Mouse (Mus musculus): Measurements from ENCODE around the gene Gm17324. TPM values are rescaled to one million over a fixed set of nuclear protein-coding genes. Genes with fewer than 3 reads are reported as not detected.

The Gm17324 gene
- polyA plus RNA-seq, 1 experiment, result 0.19 TPM

DNA sequence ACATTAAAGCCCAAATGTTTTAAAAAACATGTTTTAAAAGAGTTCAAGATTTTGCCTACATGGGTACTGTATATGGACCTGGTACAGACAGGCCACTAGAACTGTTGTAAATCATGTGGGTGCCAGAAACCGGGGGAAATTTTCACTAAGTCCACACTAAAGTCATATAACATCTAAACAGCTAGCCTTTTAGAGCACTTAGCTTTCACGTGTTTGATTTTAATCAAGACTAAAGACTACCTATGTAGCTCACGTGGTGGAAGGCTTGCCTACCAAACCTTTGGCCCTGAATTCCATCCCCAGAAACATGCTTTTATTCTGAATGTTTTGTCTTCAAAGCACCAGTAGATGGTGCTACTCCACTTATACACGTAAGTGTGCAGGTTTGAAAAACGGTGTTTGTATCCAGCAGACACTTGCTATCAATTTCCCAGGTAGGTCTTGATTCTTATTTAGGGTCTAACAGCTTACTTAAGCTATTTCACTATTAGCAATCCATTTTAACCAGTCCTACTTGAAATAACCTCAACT, 28.5 kb upstream of the Gm17324 start:
- Histone ChIP-seq H3K27me3 (ENCODE audit: control insufficient read depth, insufficient read depth, low read length) (no peaks in the 10 kb centered on the region), H3K27ac (ENCODE audit: control insufficient read depth, insufficient read depth, low read length) (no peak overlapping the region), H3K4me1 (replicated peaks; ENCODE audit: control insufficient read depth, insufficient read depth, low read length) (peaks cover 2% of the 10 kb centered on the region; the same call in 1 of the 2 replicates), H3K36me3 (ENCODE audit: control insufficient read depth, insufficient read depth, low read length) (peaks cover 35% of the 10 kb centered on the region), H3K4me3 (ENCODE audit: control insufficient read depth, insufficient read depth, low read length) (no peak overlapping the region)
- DNase-seq, result no peak
- TF ChIP-seq POLR2A (IDR thresholded peaks at IDR 0.05; ENCODE audit: control insufficient read depth, extremely low read depth, insufficient read depth, low read length, poor library complexity) (no peak), CTCF (IDR thresholded peaks at IDR 0.05; ENCODE audit: borderline replicate concordance, control insufficient read depth, extremely low read depth, insufficient read depth, low read length, poor library complexity) (no peak)
- WGBS, result 34% methylated on average over 5 of the region's 5 CpGs

GRCm38 (mm10) chr9:78476531-78477020, 28.0 kb upstream of the Gm17324 start:
- Histone ChIP-seq H3K36me3 (ENCODE audit: control insufficient read depth, insufficient read depth, low read length) (peaks cover 35% of the 10 kb centered on the region), H3K4me3 (ENCODE audit: control insufficient read depth, insufficient read depth, low read length) (no peak overlapping the region), H3K4me1 (replicated peaks; ENCODE audit: control insufficient read depth, insufficient read depth, low read length) (no peaks in the 10 kb centered on the region), H3K27ac (ENCODE audit: control insufficient read depth, insufficient read depth, low read length) (no peak overlapping the region), H3K27me3 (ENCODE audit: control insufficient read depth, insufficient read depth, low read length) (no peaks in the 10 kb centered on the region)
- DNase-seq, result no peak
- WGBS, result 63% methylated on average over 1 of the region's 1 CpGs
- TF ChIP-seq CTCF (IDR thresholded peaks at IDR 0.05; ENCODE audit: borderline replicate concordance, control insufficient read depth, extremely low read depth, insufficient read depth, low read length, poor library complexity) (no peak), POLR2A (IDR thresholded peaks at IDR 0.05; ENCODE audit: control insufficient read depth, extremely low read depth, insufficient read depth, low read length, poor library complexity) (no peak)

DNA sequence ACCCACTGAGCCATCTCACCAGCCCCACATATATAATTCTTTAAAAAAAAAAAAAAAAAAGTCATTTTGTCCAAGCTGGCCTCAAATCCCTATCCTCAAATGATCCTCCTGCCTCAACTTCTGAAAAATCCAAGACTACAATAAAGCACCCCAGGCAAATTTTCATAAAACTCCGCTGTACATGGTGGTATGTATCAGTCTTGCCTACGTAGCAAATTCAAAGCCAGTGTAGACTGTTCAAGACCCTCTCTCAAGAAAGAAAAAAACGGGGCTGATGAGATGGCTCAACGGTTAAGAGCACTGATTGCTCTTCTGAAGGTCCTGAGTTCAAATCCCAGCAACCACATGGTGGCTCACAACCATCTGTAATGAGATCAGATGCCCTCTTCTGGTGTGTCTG, 27.3 kb upstream of the Gm17324 start:
- DNase-seq, result no peak
- H3K4me1 ChIP-seq (replicated peaks; ENCODE audit: control insufficient read depth, insufficient read depth, low read length), result no peaks in the 10 kb centered on the region
- H3K27me3 ChIP-seq (ENCODE audit: control insufficient read depth, insufficient read depth, low read length), result no peaks in the 10 kb centered on the region
- WGBS, result 89% methylated on average over 4 of the region's 4 CpGs
- no peak for TF ChIP-seq POLR2A (IDR thresholded peaks at IDR 0.05; ENCODE audit: control insufficient read depth, extremely low read depth, insufficient read depth, low read length, poor library complexity)
- no peak for TF ChIP-seq CTCF (IDR thresholded peaks at IDR 0.05; ENCODE audit: borderline replicate concordance, control insufficient read depth, extremely low read depth, insufficient read depth, low read length, poor library complexity)
- peaks cover 35% of the 10 kb centered on the region for H3K36me3 ChIP-seq (ENCODE audit: control insufficient read depth, insufficient read depth, low read length)
- H3K27ac ChIP-seq (ENCODE audit: control insufficient read depth, insufficient read depth, low read length), result no peak overlapping the region
- no peak overlapping the region for H3K4me3 ChIP-seq (ENCODE audit: control insufficient read depth, insufficient read depth, low read length)

DNA sequence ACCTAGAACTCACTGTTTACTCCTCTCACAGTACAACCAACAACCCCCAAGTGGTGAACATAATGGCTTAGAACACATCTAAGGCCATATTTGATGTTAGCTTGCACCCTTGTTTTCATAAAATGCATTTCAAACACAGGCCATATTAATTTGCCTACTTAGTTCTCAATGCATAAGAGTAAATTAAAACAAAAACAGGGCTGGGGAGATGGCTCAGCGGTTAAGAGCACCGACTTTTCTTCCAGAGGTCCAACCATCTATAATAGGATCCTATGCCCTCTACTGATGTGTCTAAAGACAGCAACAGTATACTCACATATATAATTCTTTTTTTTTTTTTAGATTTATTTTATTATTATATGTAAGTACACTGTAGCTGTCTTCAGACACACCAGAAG, 26.8 kb upstream of the Gm17324 start:
- 86% methylated on average over 2 of the region's 2 CpGs for WGBS
- no peak for DNase-seq
- H3K27me3 ChIP-seq (ENCODE audit: control insufficient read depth, insufficient read depth, low read length), result no peaks in the 10 kb centered on the region
- TF ChIP-seq POLR2A (IDR thresholded peaks at IDR 0.05; ENCODE audit: control insufficient read depth, extremely low read depth, insufficient read depth, low read length, poor library complexity), result no peak
- no peak for TF ChIP-seq CTCF (IDR thresholded peaks at IDR 0.05; ENCODE audit: borderline replicate concordance, control insufficient read depth, extremely low read depth, insufficient read depth, low read length, poor library complexity)
- H3K36me3 ChIP-seq (ENCODE audit: control insufficient read depth, insufficient read depth, low read length), result peaks cover 39% of the 10 kb centered on the region
- no peak overlapping the region for H3K4me3 ChIP-seq (ENCODE audit: control insufficient read depth, insufficient read depth, low read length)
- no peak overlapping the region for H3K27ac ChIP-seq (ENCODE audit: control insufficient read depth, insufficient read depth, low read length)
- no peaks in the 10 kb centered on the region for H3K4me1 ChIP-seq (replicated peaks; ENCODE audit: control insufficient read depth, insufficient read depth, low read length)

GRCm38 (mm10) chr9:78474771-78475382, 26.3 kb upstream of the Gm17324 start:
- H3K4me1 ChIP-seq (replicated peaks; ENCODE audit: control insufficient read depth, insufficient read depth, low read length), result no peaks in the 10 kb centered on the region
- no peak for TF ChIP-seq CTCF (IDR thresholded peaks at IDR 0.05; ENCODE audit: borderline replicate concordance, control insufficient read depth, extremely low read depth, insufficient read depth, low read length, poor library complexity)
- TF ChIP-seq POLR2A (IDR thresholded peaks at IDR 0.05; ENCODE audit: control insufficient read depth, extremely low read depth, insufficient read depth, low read length, poor library complexity), result no peak
- H3K36me3 ChIP-seq (ENCODE audit: control insufficient read depth, insufficient read depth, low read length), result peaks cover 44% of the 10 kb centered on the region
- H3K4me3 ChIP-seq (ENCODE audit: control insufficient read depth, insufficient read depth, low read length), result no peak overlapping the region
- no peaks in the 10 kb centered on the region for H3K27me3 ChIP-seq (ENCODE audit: control insufficient read depth, insufficient read depth, low read length)
- 93% methylated on average over 5 of the region's 5 CpGs for WGBS
- no peak overlapping the region for H3K27ac ChIP-seq (ENCODE audit: control insufficient read depth, insufficient read depth, low read length)
- DNase-seq, result no peak

- 92% methylated on average over 2 of the region's 2 CpGs for WGBS
- DNase-seq, result no peak
- H3K4me1 ChIP-seq (replicated peaks; ENCODE audit: control insufficient read depth, insufficient read depth, low read length), result no peaks in the 10 kb centered on the region
- no peak overlapping the region for H3K27ac ChIP-seq (ENCODE audit: control insufficient read depth, insufficient read depth, low read length)
- no peak for TF ChIP-seq CTCF (IDR thresholded peaks at IDR 0.05; ENCODE audit: borderline replicate concordance, control insufficient read depth, extremely low read depth, insufficient read depth, low read length, poor library complexity)
- TF ChIP-seq POLR2A (IDR thresholded peaks at IDR 0.05; ENCODE audit: control insufficient read depth, extremely low read depth, insufficient read depth, low read length, poor library complexity), result no peak
- H3K4me3 ChIP-seq (ENCODE audit: control insufficient read depth, insufficient read depth, low read length), result no peak overlapping the region
- no peaks in the 10 kb centered on the region for H3K27me3 ChIP-seq (ENCODE audit: control insufficient read depth, insufficient read depth, low read length)
- peaks cover 38% of the 10 kb centered on the region for H3K36me3 ChIP-seq (ENCODE audit: control insufficient read depth, insufficient read depth, low read length)
Observed at GRCm38 (mm10) chr9:78474270-78474669, 25.7 kb upstream of the Gm17324 start.
